ENCODE assay signal across 8 mouse cellular contexts in genomic region chr2:84425138-84425537, GRCm38 (mm10). TPM values are rescaled to one million over a fixed set of nuclear protein-coding genes. Genes with fewer than 3 reads are reported as not detected.
DNase-seq lines count a peak whose midpoint lies in the region; ATAC-seq lines count a peak whose summit lies in the region.

Calcrl (minus strand) TSS chr2:84425411.

- 0 out of 2 replicates have a peak within 1 kb of the TSS, but pooled peaks have one; percentile 22 for H3K9ac ChIP-seq in hindbrain, embryonic 15.5 days

- H3K4me3 ChIP-seq in hindbrain, embryonic 15.5 days, result peak within 1 kb of the TSS; percentile 36

- H3K36me3 ChIP-seq in hindbrain, embryonic 15.5 days, result no peaks in the 10 kb centered on the region

- peak within 1 kb of the TSS; percentile 2; the same call in 1 of the 2 replicates for H3K27ac ChIP-seq in hindbrain, embryonic 15.5 days (replicated peaks)

- H3K4me2 ChIP-seq in hindbrain, embryonic 15.5 days, result peak within 1 kb of the TSS; percentile 66

- peak; percentile 79 for ATAC-seq in hindbrain, embryonic 15.5 days (ENCODE audit: low FRiP score, low read depth)

- WGBS in hindbrain, embryonic 15.5 days, result 2% methylated on average over 10 of the region's 10 CpGs

- peak; percentile 51 for DNase-seq in Muller cell, postnatal 12 days (ENCODE audit: inconsistent ontology term)
- DNase-seq in cerebellum, postnatal 4 days (ENCODE audit: low spot score in 2 of 2), result peak; percentile 25 to 33
- DNase-seq in gastrocnemius, adult 18-20 months (ENCODE audit: low spot score), result peak; percentile 82
- peak; percentile 32 to 52 for DNase-seq in layer of hippocampus, postnatal 36 days
- peak; percentile 92 for DNase-seq in lung, postnatal 25 days (ENCODE audit: low spot score)
- peak; percentile 57 for DNase-seq in retina, embryonic 14.5 days (ENCODE audit: low spot score)
- DNase-seq in thymus, postnatal 4 days, result peak; percentile 86

- H3K4me1 ChIP-seq in hindbrain, embryonic 15.5 days (replicated peaks), result peaks cover 11% of the 10 kb centered on the region; the same call in 1 of the 2 replicates

- no peaks in the 10 kb centered on the region for H3K9me3 ChIP-seq in hindbrain, embryonic 15.5 days

- no peaks in the 10 kb centered on the region for H3K27me3 ChIP-seq in hindbrain, embryonic 15.5 days

RNA-seq across cellular contexts. Expression of gene Calcrl, which starts in this region (rescaled TPM):
- total RNA-seq in gastrocnemius, adult 18-20 months (2021), result 10 to 100 TPM; 11.1 TPM
- 12.1 and 15.2 TPM in 2 replicates for polyA plus RNA-seq in hindbrain, embryonic 15.5 days (2015; fragmentation: Nextera tagmentation; extraction: Ambion mirVana)
- total RNA-seq in layer of hippocampus, postnatal 36 days (2021), result 1 to 10 TPM; 7.5 to 8.0 TPM

Comparison
In these comparisons a context has a peak if more than half of its experiments do, and no peak if none do; other contexts are left out.
1. Peak in every context shown above with its lines: DNase-seq, ATAC-seq, H3K4me3 ChIP-seq and H3K27ac ChIP-seq.
2. DNase-seq: peak in every context shown above with its lines; median percentile 92 in lung, postnatal 25 days; 86 in thymus, postnatal 4 days; 82 in gastrocnemius, adult 18-20 months; 57 in retina, embryonic 14.5 days; 51 in Muller cell, postnatal 12 days; 42 in layer of hippocampus, postnatal 36 days; 29 in cerebellum, postnatal 4 days.